Comparison of ENCODE assay signal across 13 mouse cellular contexts in genomic region chr9:53402991-53403390, GRCm38 (mm10). TPM values are rescaled to one million over a fixed set of nuclear protein-coding genes. Genes with fewer than 3 reads are reported as not detected.
DNase-seq lines count a peak whose midpoint lies in the region; ATAC-seq and TF ChIP-seq lines count a peak whose summit lies in the region.
"Had no signal": no experiment of that assay in that cellular context is flagged by ENCODE, and none has a peak within 500 bp of the region (broad histone marks: within the 10 kb centered on the region; RNA-seq: fewer than 3 reads in every experiment).

No protein-coding gene starts in this region.

- peak overlapping the region; percentile 51 for H3K4me2 ChIP-seq in heart, embryonic 15.5 days
- peak overlapping the region; percentile 49 for H3K4me2 ChIP-seq in embryonic facial prominence, embryonic 15.5 days (replicated peaks)
- H3K4me2 ChIP-seq in midbrain, embryonic 16.5 days (ENCODE audit: low read length), result no peak overlapping the region
- H3K4me2 ChIP-seq: midbrain, embryonic 11.5 days had no signal

- no peak for ATAC-seq in heart, embryonic 15.5 days (replicated peaks; ENCODE audit: insufficient number of reproducible peaks, insufficient read depth, low FRiP score, low read depth)
- 0 out of 2 replicates have a peak, but pooled peaks have one; percentile 16 for ATAC-seq in embryonic facial prominence, embryonic 15.5 days (ENCODE audit: insufficient number of reproducible peaks, low FRiP score, low TSS enrichment, low read depth)
- ATAC-seq in midbrain, embryonic 16.5 days, result no peak

- H3K9ac ChIP-seq in heart, embryonic 15.5 days, result no peak overlapping the region
- H3K9ac ChIP-seq in embryonic facial prominence, embryonic 15.5 days, result no peak overlapping the region
- no peak overlapping the region for H3K9ac ChIP-seq in midbrain, embryonic 16.5 days (ENCODE audit: low read depth, low read length)

- H3K9me3 ChIP-seq in heart, embryonic 15.5 days (replicated peaks), result no peaks in the 10 kb centered on the region
- no peaks in the 10 kb centered on the region for H3K9me3 ChIP-seq in E14TG2a.4 (ENCODE audit: low read length)
- H3K9me3 ChIP-seq in embryonic facial prominence, embryonic 15.5 days (replicated peaks), result no peaks in the 10 kb centered on the region
- H3K9me3 ChIP-seq in limb, embryonic 10.5 days (replicated peaks), result no peaks in the 10 kb centered on the region
- no peaks in the 10 kb centered on the region for H3K9me3 ChIP-seq in midbrain, embryonic 16.5 days (replicated peaks; ENCODE audit: control insufficient read depth, low read length, poor library complexity, severe bottlenecking)

- WGBS in heart, embryonic 15.5 days, result 81% methylated on average over 8 of the region's 8 CpGs
- WGBS in embryonic facial prominence, embryonic 15.5 days, result 45% methylated on average over 8 of the region's 8 CpGs
- 65% methylated on average over 8 of the region's 8 CpGs for WGBS in limb, embryonic 10.5 days
- 74% methylated on average over 8 of the region's 8 CpGs for WGBS in midbrain, embryonic 16.5 days

- intact Hi-C loops in left cerebral cortex, postnatal 14 days (cut with DNase I), result no loop called here

- H3K27ac ChIP-seq in heart, embryonic 15.5 days, result no peak overlapping the region
- peak overlapping the region; percentile 78 for H3K27ac ChIP-seq in embryonic facial prominence, embryonic 15.5 days (replicated peaks)
- 0 out of 2 replicates have a peak overlapping the region, but pooled peaks have one; percentile 56 for H3K27ac ChIP-seq in limb, embryonic 10.5 days
- H3K27ac ChIP-seq in midbrain, embryonic 16.5 days (ENCODE audit: low read length), result no peak overlapping the region

- peaks cover 13% of the 10 kb centered on the region for H3K4me1 ChIP-seq in heart, embryonic 15.5 days (replicated peaks)
- H3K4me1 ChIP-seq in E14TG2a.4 (replicated peaks; ENCODE audit: low read depth, low read length), result peaks cover 49% of the 10 kb centered on the region
- peaks cover 18% of the 10 kb centered on the region for H3K4me1 ChIP-seq in embryonic facial prominence, embryonic 15.5 days
- H3K4me1 ChIP-seq in limb, embryonic 10.5 days, result peaks cover 25% of the 10 kb centered on the region
- peaks cover 9% of the 10 kb centered on the region for H3K4me1 ChIP-seq in midbrain, embryonic 16.5 days (ENCODE audit: control insufficient read depth, insufficient read depth, low read length)

- H3K36me3 ChIP-seq in heart, embryonic 15.5 days, result no peaks in the 10 kb centered on the region
- no peaks in the 10 kb centered on the region for H3K36me3 ChIP-seq in E14TG2a.4 (ENCODE audit: insufficient read depth, low read length)
- H3K36me3 ChIP-seq in embryonic facial prominence, embryonic 15.5 days, result peaks cover 6% of the 10 kb centered on the region; the same call in 1 of the 2 replicates
- no peaks in the 10 kb centered on the region for H3K36me3 ChIP-seq in limb, embryonic 10.5 days
- no peaks in the 10 kb centered on the region for H3K36me3 ChIP-seq in midbrain, embryonic 16.5 days (ENCODE audit: control insufficient read depth, insufficient read depth, low read length)

- no peaks in the 10 kb centered on the region for H3K27me3 ChIP-seq in heart, embryonic 15.5 days
- H3K27me3 ChIP-seq in E14TG2a.4 (ENCODE audit: insufficient read depth, low read length), result no peaks in the 10 kb centered on the region
- no peaks in the 10 kb centered on the region for H3K27me3 ChIP-seq in embryonic facial prominence, embryonic 15.5 days
- no peaks in the 10 kb centered on the region for H3K27me3 ChIP-seq in limb, embryonic 10.5 days (ENCODE audit: low read depth, poor library complexity, severe bottlenecking)
- no peaks in the 10 kb centered on the region for H3K27me3 ChIP-seq in midbrain, embryonic 16.5 days (ENCODE audit: control insufficient read depth, insufficient read depth, low read depth, low read length)
- H3K27me3 ChIP-seq: CH12.LX had no signal

- H3K4me3 ChIP-seq in heart, embryonic 15.5 days, result no peak overlapping the region
- peak overlapping the region; percentile 82 for H3K4me3 ChIP-seq in E14TG2a.4 (replicated peaks; ENCODE audit: low read length)
- no peak overlapping the region for H3K4me3 ChIP-seq in embryonic facial prominence, embryonic 15.5 days (replicated peaks)
- no peak overlapping the region for H3K4me3 ChIP-seq in limb, embryonic 10.5 days
- H3K4me3 ChIP-seq in midbrain, embryonic 16.5 days (ENCODE audit: low read depth, low read length), result no peak overlapping the region

- no peak for TF ChIP-seq CTCF in E14TG2a.4 (conservative IDR thresholded peaks at IDR 0.05; ENCODE audit: low read length)

- no peak for DNase-seq in heart, postnatal 4 days
- DNase-seq in limb, embryonic 10.5 days (ENCODE audit: low spot score), result no peak
- no peak for DNase-seq in urinary bladder, adult 18-20 months (ENCODE audit: low spot score in 2 of 2)
- no peak for DNase-seq in left cerebral cortex, postnatal 14 days (ENCODE audit: low spot score in 2 of 2)
- DNase-seq: cerebellum, adult 11-12 months; liver; thymus, postnatal 14 days had no signal

RNA-seq across cellular contexts. Expression of gene 4930550C14Rik, which starts 0.9 kb away (rescaled TPM):
- polyA plus RNA-seq in heart, embryonic 15.5 days (2015; fragmentation: Nextera tagmentation; extraction: Ambion mirVana), result 0.86 and 1.2 TPM in 2 replicates
- total RNA-seq in heart, postnatal 4 days (2021), result under 1 TPM in 1 of 2 experiments, not detected in 1; 0.52 TPM
- polyA plus RNA-seq in embryonic facial prominence, embryonic 15.5 days (2015; fragmentation: Nextera tagmentation; extraction: Ambion mirVana), result 1.3 and 1.6 TPM in 2 replicates
- 0.33 and 0.63 TPM in 2 replicates for polyA plus RNA-seq in limb, embryonic 10.5 days (2016; fragmentation: Nextera tagmentation; extraction: Ambion mirVana)
- 0.27 and 0.28 TPM in 2 replicates for polyA plus RNA-seq in midbrain, embryonic 16.5 days (2015; fragmentation: Nextera tagmentation; extraction: Ambion mirVana)
- under 1 TPM; 0.33 to 0.44 TPM for total RNA-seq in left cerebral cortex, postnatal 14 days (2021)

RNA-seq across cellular contexts. Expression of gene Kdelc2, which starts 19.2 kb away (rescaled TPM):
- 22.8 and 24.1 TPM in 2 replicates for polyA plus RNA-seq in heart, embryonic 15.5 days (2015; fragmentation: Nextera tagmentation; extraction: Ambion mirVana)
- 10 to 100 TPM; 15.7 to 16.1 TPM for total RNA-seq in heart, postnatal 4 days (2021)
- 29.6 and 31.4 TPM in 2 replicates for polyA plus RNA-seq in embryonic facial prominence, embryonic 15.5 days (2015; fragmentation: Nextera tagmentation; extraction: Ambion mirVana)
- 9.3 and 10.3 TPM in 2 replicates for polyA plus RNA-seq in limb, embryonic 10.5 days (2016; fragmentation: Nextera tagmentation; extraction: Ambion mirVana)
- 5.2 and 5.9 TPM in 2 replicates for polyA plus RNA-seq in midbrain, embryonic 16.5 days (2015; fragmentation: Nextera tagmentation; extraction: Ambion mirVana)
- total RNA-seq in left cerebral cortex, postnatal 14 days (2021), result 1 to 10 TPM; 8.3 to 8.9 TPM
- total RNA-seq: CH12.LX had no signal

Comparison
In these comparisons a context has a peak if more than half of its experiments do, and no peak if none do; other contexts are left out.
1. H3K27ac ChIP-seq: peak in embryonic facial prominence, embryonic 15.5 days (single experiment) and limb, embryonic 10.5 days (single experiment); none in heart, embryonic 15.5 days (single experiment) and midbrain, embryonic 16.5 days (single experiment).